ENCODE assay signal across 8 mouse cellular contexts in the genomic region with DNA sequence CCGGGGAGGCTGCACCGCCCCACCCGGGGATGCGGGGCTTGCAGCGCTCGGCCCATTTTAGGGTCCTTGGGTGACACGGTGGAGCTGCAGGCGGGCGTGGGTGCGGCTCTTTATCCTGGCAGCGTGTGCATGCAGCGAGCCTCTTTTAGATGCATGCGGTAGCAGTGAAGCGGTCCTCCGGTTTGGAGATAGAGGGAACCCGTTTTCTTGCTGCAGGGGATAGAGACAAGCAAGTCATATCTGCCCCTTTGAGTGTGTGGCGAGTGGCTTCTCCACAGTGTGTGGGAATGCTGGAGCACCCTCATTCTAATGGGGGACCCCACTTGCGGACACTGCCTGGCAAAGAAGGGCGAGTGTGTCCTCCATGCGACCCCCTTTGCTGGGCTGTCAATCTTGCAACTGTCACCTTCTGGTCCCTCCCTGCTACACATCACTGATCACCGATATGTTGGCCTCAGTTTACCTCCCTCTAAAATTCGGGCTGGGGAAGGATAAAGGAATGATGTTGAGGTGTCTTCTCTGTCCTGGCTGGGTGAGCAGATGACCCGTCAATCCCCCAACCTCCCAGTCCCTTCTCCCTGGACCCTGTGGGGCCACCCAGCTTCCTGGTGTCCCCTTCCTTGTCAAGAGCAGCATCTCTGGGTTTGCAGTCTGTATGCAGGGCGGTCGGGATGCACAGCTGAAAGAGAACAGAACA. TPM values are rescaled to one million over a fixed set of nuclear protein-coding genes. Genes with fewer than 3 reads are reported as not detected.
DNase-seq lines count a peak whose midpoint lies in the region; ATAC-seq and TF ChIP-seq lines count a peak whose summit lies in the region.

No protein-coding gene starts in this region.

- H3K4me3 ChIP-seq in heart, embryonic 11.5 days (ENCODE audit: low read depth, low read length) = peak overlapping the region; percentile 80
- H3K4me3 ChIP-seq in G1E (ENCODE audit: low read depth, low read length) (peak overlapping the region; percentile 88), macrophage (ENCODE audit: inconsistent target) (peak overlapping the region; percentile 79)
- peak overlapping the region; percentile 71 for H3K4me3 ChIP-seq in heart, embryonic 15.5 days

- no peak for TF ChIP-seq CTCF in G1E (IDR thresholded peaks at IDR 0.05; ENCODE audit: low read depth, low read length)

- H3K9ac ChIP-seq in heart, embryonic 11.5 days (ENCODE audit: low read depth, low read length) = peak overlapping the region; percentile 79
- H3K9ac ChIP-seq in heart, embryonic 15.5 days = peak overlapping the region; percentile 87

- H3K9me3 ChIP-seq in heart, embryonic 11.5 days (replicated peaks; ENCODE audit: control insufficient read depth, low read length) = no peaks in the 10 kb centered on the region
- H3K9me3 ChIP-seq in G1E (replicated peaks) = no peaks in the 10 kb centered on the region
- H3K9me3 ChIP-seq in heart, embryonic 15.5 days (replicated peaks) = no peaks in the 10 kb centered on the region

- H3K36me3 ChIP-seq in heart, embryonic 11.5 days (ENCODE audit: control insufficient read depth, insufficient read depth, low read length) = no peaks in the 10 kb centered on the region
- H3K36me3 ChIP-seq in G1E (replicated peaks) (peaks cover 44% of the 10 kb centered on the region), macrophage (ENCODE audit: inconsistent target) (no peaks in the 10 kb centered on the region)
- H3K36me3 ChIP-seq in heart, embryonic 15.5 days = no peaks in the 10 kb centered on the region

- H3K4me1 ChIP-seq in heart, embryonic 11.5 days (ENCODE audit: control insufficient read depth, insufficient read depth, low read length) = peaks cover 43% of the 10 kb centered on the region
- H3K4me1 ChIP-seq in G1E (ENCODE audit: insufficient read depth, low read depth, low read length) = peaks cover 91% of the 10 kb centered on the region
- H3K4me1 ChIP-seq in heart, embryonic 15.5 days (replicated peaks) = peaks cover 57% of the 10 kb centered on the region

- 3% methylated on average over 25 of the region's 25 CpGs for WGBS in heart, embryonic 11.5 days (ENCODE audit: insufficient replicate concordance)
- WGBS in heart, embryonic 15.5 days = 3% methylated on average over 25 of the region's 25 CpGs
- 2% methylated on average over 25 of the region's 25 CpGs for WGBS in macrophage (ENCODE audit: missing documents)

- ATAC-seq in heart, embryonic 11.5 days (replicated peaks; ENCODE audit: insufficient number of reproducible peaks, low FRiP score, low TSS enrichment) = no peak; the same call in 1 of the 2 replicates
- ATAC-seq in G1E (ENCODE audit: extremely low read depth, insufficient number of reproducible peaks, low FRiP score, poor library complexity, severe bottlenecking) = no peak
- no peak for ATAC-seq in heart, embryonic 15.5 days (replicated peaks; ENCODE audit: insufficient number of reproducible peaks, insufficient read depth, low FRiP score, low read depth)

- H3K79me2 ChIP-seq in macrophage (ENCODE audit: inconsistent target) = peaks cover 54% of the 10 kb centered on the region

- no peak for DNase-seq in heart, postnatal 4 days
- DNase-seq in G1E (ENCODE audit: low spot score) = no peak
- no peak for DNase-seq in frontal cortex, postnatal 14 days (ENCODE audit: low spot score in 2 of 2)
- no peak for DNase-seq in urinary bladder, postnatal 14 days (ENCODE audit: low spot score)
- DNase-seq in right cerebral cortex, adult 18-20 months = no peak

- peak overlapping the region; percentile 96 for H3K4me2 ChIP-seq in heart, embryonic 11.5 days
- H3K4me2 ChIP-seq in heart, embryonic 15.5 days = peak overlapping the region; percentile 93

- peak overlapping the region; percentile 51; the same call in 1 of the 2 replicates for H3K27ac ChIP-seq in heart, embryonic 11.5 days (ENCODE audit: low read depth, low read length)
- peak overlapping the region; percentile 88 for H3K27ac ChIP-seq in heart, embryonic 15.5 days
- H3K27ac ChIP-seq in macrophage = peak overlapping the region; percentile 43

- peaks cover 27% of the 10 kb centered on the region for H3K27me3 ChIP-seq in heart, embryonic 11.5 days (ENCODE audit: control insufficient read depth, insufficient read depth, low read length)
- peaks cover 9% of the 10 kb centered on the region; the same call in 1 of the 2 replicates for H3K27me3 ChIP-seq in G1E (ENCODE audit: insufficient read depth, low read length)
- H3K27me3 ChIP-seq in heart, embryonic 15.5 days = peaks cover 21% of the 10 kb centered on the region

RNA-seq across cellular contexts. Expression of a gene that starts 0.7 kb away (rescaled TPM):
- polyA plus RNA-seq in heart, embryonic 11.5 days (2014; fragmentation: Nextera tagmentation; extraction: Ambion mirVana) = 30.2 and 32.1 TPM in 2 replicates
- total RNA-seq in heart, postnatal 4 days (2021) = 10 to 100 TPM; 52.0 to 55.4 TPM
- total RNA-seq in G1E (2014; fragmentation: Nextera tagmentation) (58.0 and 62.2 TPM in 2 replicates), G1E (2017) (58.8 and 66.6 TPM in 2 replicates)
- polyA plus RNA-seq in G1E (2012) (266 and 331 TPM in 2 replicates), macrophage (2018) (63.2 to 85.8 TPM (median 77.1 TPM) in 3 replicates)
- polyA plus RNA-seq in heart, embryonic 15.5 days (2015; fragmentation: Nextera tagmentation; extraction: Ambion mirVana) = 26.2 and 38.2 TPM in 2 replicates
- total RNA-seq in macrophage (2018; cell fraction: chromatin; rRNA removed) = 100 to 1,000 TPM in 24 of 26 experiments, 10 to 100 TPM in 2; 39.6 to 234 (median 132) TPM
- total RNA-seq in macrophage (2018; cell fraction: cytosol; rRNA removed) = 100 to 1,000 TPM in 10 of 26 experiments, 10 to 100 TPM in 16; 63.7 to 115 (median 91.8) TPM
- 100 to 1,000 TPM in 17 of 26 experiments, 10 to 100 TPM in 9; 68.2 to 171 (median 103) TPM for total RNA-seq in macrophage (2018; cell fraction: nucleus; rRNA removed)

RNA-seq across cellular contexts. Expression of a gene that starts 2.1 kb away (rescaled TPM):
- 0.90 and 1.4 TPM in 2 replicates for polyA plus RNA-seq in heart, embryonic 11.5 days (2014; fragmentation: Nextera tagmentation; extraction: Ambion mirVana)
- total RNA-seq in heart, postnatal 4 days (2021) = under 1 TPM in 1 of 2 experiments, not detected in 1; 0.50 TPM
- 0.44 TPM in 1 of 2 replicates, not detected in the other for total RNA-seq in G1E (2014; fragmentation: Nextera tagmentation)
- total RNA-seq in G1E (2017) = 1.8 and 1.9 TPM in 2 replicates
- polyA plus RNA-seq in G1E (2012) = 1.4 and 1.6 TPM in 2 replicates
- polyA plus RNA-seq in heart, embryonic 15.5 days (2015; fragmentation: Nextera tagmentation; extraction: Ambion mirVana) = 3.2 and 4.3 TPM in 2 replicates
- 10 to 100 TPM in 7 of 26 experiments, 1 to 10 TPM in 18, under 1 TPM in 1; 0.75 to 37.3 (median 7.3) TPM for total RNA-seq in macrophage (2018; cell fraction: chromatin; rRNA removed)
- total RNA-seq in macrophage (2018; cell fraction: cytosol; rRNA removed) = 1 to 10 TPM; 1.1 to 6.3 (median 2.9) TPM
- total RNA-seq in macrophage (2018; cell fraction: nucleus; rRNA removed) = 10 to 100 TPM in 2 of 26 experiments, 1 to 10 TPM in 23, under 1 TPM in 1; 0.63 to 11.8 (median 3.8) TPM
- 1.7 to 4.2 TPM (median 3.3 TPM) in 3 replicates for polyA plus RNA-seq in macrophage (2018)

RNA-seq across cellular contexts. Expression of a gene that starts 26.7 kb away (rescaled TPM):
- polyA plus RNA-seq in heart, embryonic 11.5 days (2014; fragmentation: Nextera tagmentation; extraction: Ambion mirVana) = 41.2 and 44.1 TPM in 2 replicates
- 10 to 100 TPM; 49.0 to 53.0 TPM for total RNA-seq in heart, postnatal 4 days (2021)
- total RNA-seq in G1E (2014; fragmentation: Nextera tagmentation) (36.2 and 44.6 TPM in 2 replicates), G1E (2017) (27.9 and 38.9 TPM in 2 replicates)
- polyA plus RNA-seq in G1E (2012) (113 and 130 TPM in 2 replicates), macrophage (2018) (9.8 to 31.4 TPM (median 19.8 TPM) in 3 replicates)
- polyA plus RNA-seq in heart, embryonic 15.5 days (2015; fragmentation: Nextera tagmentation; extraction: Ambion mirVana) = 42.3 and 61.2 TPM in 2 replicates
- total RNA-seq in macrophage (2018; cell fraction: chromatin; rRNA removed) = 10 to 100 TPM; 10.4 to 52.3 (median 28.9) TPM
- total RNA-seq in macrophage (2018; cell fraction: cytosol; rRNA removed) = 10 to 100 TPM; 16.1 to 31.6 (median 19.8) TPM
- 10 to 100 TPM in 24 of 26 experiments, 1 to 10 TPM in 2; 7.3 to 38.0 (median 21.2) TPM for total RNA-seq in macrophage (2018; cell fraction: nucleus; rRNA removed)

RNA-seq across cellular contexts. Expression of a gene that starts 26.7 kb away (rescaled TPM):
- 247 and 257 TPM in 2 replicates for polyA plus RNA-seq in heart, embryonic 11.5 days (2014; fragmentation: Nextera tagmentation; extraction: Ambion mirVana)
- total RNA-seq in heart, postnatal 4 days (2021) = 100 to 1,000 TPM; 118 to 125 TPM
- total RNA-seq in G1E (2014; fragmentation: Nextera tagmentation) (75.6 and 78.6 TPM in 2 replicates), G1E (2017) (186 and 206 TPM in 2 replicates)
- polyA plus RNA-seq in G1E (2012) (612 and 631 TPM in 2 replicates), macrophage (2018) (39.4 to 78.9 TPM (median 55.8 TPM) in 3 replicates)
- 208 and 226 TPM in 2 replicates for polyA plus RNA-seq in heart, embryonic 15.5 days (2015; fragmentation: Nextera tagmentation; extraction: Ambion mirVana)
- 10 to 100 TPM in 19 of 26 experiments, 1 to 10 TPM in 7; 6.0 to 21.6 (median 12.7) TPM for total RNA-seq in macrophage (2018; cell fraction: chromatin; rRNA removed)
- 100 to 1,000 TPM in 1 of 26 experiments, 10 to 100 TPM in 25; 68.1 to 101 (median 82.8) TPM for total RNA-seq in macrophage (2018; cell fraction: cytosol; rRNA removed)
- total RNA-seq in macrophage (2018; cell fraction: nucleus; rRNA removed) = 10 to 100 TPM; 10.4 to 36.7 (median 20.6) TPM

RNA-seq across cellular contexts. Expression of a gene that starts 27.4 kb away (rescaled TPM):
- polyA plus RNA-seq in heart, embryonic 11.5 days (2014; fragmentation: Nextera tagmentation; extraction: Ambion mirVana) = 20.2 and 25.0 TPM in 2 replicates
- total RNA-seq in heart, postnatal 4 days (2021) = 10 to 100 TPM; 20.7 to 21.0 TPM
- 9.0 and 11.4 TPM in 2 replicates for total RNA-seq in G1E (2014; fragmentation: Nextera tagmentation)
- 23.5 and 23.9 TPM in 2 replicates for total RNA-seq in G1E (2017)
- polyA plus RNA-seq in G1E (2012) = 77.9 and 80.5 TPM in 2 replicates
- 23.5 and 34.1 TPM in 2 replicates for polyA plus RNA-seq in heart, embryonic 15.5 days (2015; fragmentation: Nextera tagmentation; extraction: Ambion mirVana)
- 10 to 100 TPM in 25 of 26 experiments, 1 to 10 TPM in 1; 9.3 to 34.2 (median 20.3) TPM for total RNA-seq in macrophage (2018; cell fraction: chromatin; rRNA removed)
- 10 to 100 TPM; 10.7 to 19.0 (median 16.9) TPM for total RNA-seq in macrophage (2018; cell fraction: cytosol; rRNA removed)
- 10 to 100 TPM; 10.9 to 30.3 (median 17.6) TPM for total RNA-seq in macrophage (2018; cell fraction: nucleus; rRNA removed)
- 14.4 to 21.3 TPM (median 15.1 TPM) in 3 replicates for polyA plus RNA-seq in macrophage (2018)
